Mouse (Mus musculus): ENCODE results near the gene Morc1.

Morc1 gene

GRCm38 (mm10) chr16:48626186-48626585, 195.1 kb downstream of the Morc1 start:
- DNase-seq (ENCODE audit: low spot score in 2 of 2) = no peak

- DNase-seq (ENCODE audit: low spot score in 2 of 2) = no peak
Measured at GRCm38 (mm10) chr16:48627296-48627695, 196.3 kb downstream of the Morc1 start.

GRCm38 (mm10) chr16:48629710-48630109, 198.7 kb downstream of the Morc1 start:
- DNase-seq (ENCODE audit: low spot score in 2 of 2) = no peak

GRCm38 (mm10) chr16:48630466-48630865, 199.4 kb downstream of the Morc1 start:
- no peak for DNase-seq (ENCODE audit: low spot score in 2 of 2)

GRCm38 (mm10) chr16:48632351-48632750, 201.3 kb downstream of the Morc1 start:
- DNase-seq (ENCODE audit: low spot score in 2 of 2) = no peak

GRCm38 (mm10) chr16:48646246-48646645, 215.2 kb downstream of the Morc1 start:
- no peak for DNase-seq (ENCODE audit: low spot score in 2 of 2)

- peak; percentile 6 to 10 for DNase-seq (ENCODE audit: low spot score in 2 of 2)
Measured at GRCm38 (mm10) chr16:48671696-48672095, 240.7 kb downstream of the Morc1 start.

GRCm38 (mm10) chr16:48672664-48673063, 241.6 kb downstream of the Morc1 start:
- DNase-seq (ENCODE audit: low spot score in 2 of 2) = no peak

- DNase-seq (ENCODE audit: low spot score in 2 of 2) = peak; percentile 31 to 42
Measured at GRCm38 (mm10) chr16:48675607-48676006, 244.6 kb downstream of the Morc1 start.

GRCm38 (mm10) chr16:48676205-48676604, 245.2 kb downstream of the Morc1 start:
- DNase-seq (ENCODE audit: low spot score in 2 of 2) = no peak

GRCm38 (mm10) chr16:48677381-48677780, 246.3 kb downstream of the Morc1 start:
- DNase-seq (ENCODE audit: low spot score in 2 of 2) = no peak

GRCm38 (mm10) chr16:48678029-48678428, 247.0 kb downstream of the Morc1 start:
- no peak for DNase-seq (ENCODE audit: low spot score in 2 of 2)

Measured in spleen, postnatal 36 days (tissue).